Mouse (Mus musculus) left cerebral cortex, adult 8-10 months (tissue): Measurements from ENCODE around the gene Stat5a. TPM values are rescaled to one million over a fixed set of nuclear protein-coding genes. Genes with fewer than 3 reads are reported as not detected.
A peak's percentile ranks its signal among the peaks of the same experiment; 100 is the strongest.

Experiments
- DNase-seq, 2 experiments: peaks; one replicate each; pipeline ENCODE4 v3.0.0; 2022; ENCODE audit warnings: low spot score in 2 of 2
- total RNA-seq, 4 experiments: library from RNA; stranded (reverse); gene quantifications; 2 replicates each; pipeline ENCODE4 v1.2.4; 2022

Stat5a gene
- total RNA-seq, 4 experiments from 2014 or later = 2.0 to 2.8 (median 2.1) TPM

- DNase-seq = no peak
Measured at GRCm38 (mm10) chr11:100896078-100896477, 36.9 kb downstream of the Stat5a start.

- DNase-seq = peak in 1 of 2 experiments; percentile 50
Measured at GRCm38 (mm10) chr11:100897294-100898231, 38.4 kb downstream of the Stat5a start.

GRCm38 (mm10) chr11:100898441-100899199 lies 39.5 kb downstream of the Stat5a start:
- no peak for DNase-seq

GRCm38 (mm10) chr11:100904580-100905351 lies 45.6 kb downstream of the Stat5a start:
- no peak for DNase-seq

- no peak for DNase-seq
Measured at GRCm38 (mm10) chr11:100905929-100906328, 46.8 kb downstream of the Stat5a start.

- no peak for DNase-seq
Measured at GRCm38 (mm10) chr11:100906885-100907284, 47.7 kb downstream of the Stat5a start.

- no peak for DNase-seq
Measured at GRCm38 (mm10) chr11:100908112-100908511, 49.0 kb downstream of the Stat5a start.

- DNase-seq = no peak
Measured at GRCm38 (mm10) chr11:100908567-100908966, 49.4 kb downstream of the Stat5a start.

GRCm38 (mm10) chr11:100912401-100913155 lies 53.4 kb downstream of the Stat5a start:
- no peak for DNase-seq

GRCm38 (mm10) chr11:100914415-100914814 lies 55.3 kb downstream of the Stat5a start:
- no peak for DNase-seq

GRCm38 (mm10) chr11:100915063-100915462 lies 55.9 kb downstream of the Stat5a start:
- DNase-seq = no peak

- DNase-seq = no peak
Measured at GRCm38 (mm10) chr11:100916432-100916971, 57.4 kb downstream of the Stat5a start.

- no peak for DNase-seq
Measured at GRCm38 (mm10) chr11:100918007-100918406, 58.9 kb downstream of the Stat5a start.

GRCm38 (mm10) chr11:100920887-100921624 lies 61.9 kb downstream of the Stat5a start:
- no peak for DNase-seq

- DNase-seq = no peak
Measured at GRCm38 (mm10) chr11:100924386-100924919, 65.3 kb downstream of the Stat5a start.

GRCm38 (mm10) chr11:100927386-100927785 lies 68.2 kb downstream of the Stat5a start:
- no peak for DNase-seq

- no peak for DNase-seq
Measured at GRCm38 (mm10) chr11:100930611-100931010, 71.5 kb downstream of the Stat5a start.

GRCm38 (mm10) chr11:100931254-100931921 lies 72.2 kb downstream of the Stat5a start:
- DNase-seq = no peak
